Mouse (Mus musculus): Measurements from ENCODE around the gene 4931406C07Rik.

Gene 4931406C07Rik

DNA sequence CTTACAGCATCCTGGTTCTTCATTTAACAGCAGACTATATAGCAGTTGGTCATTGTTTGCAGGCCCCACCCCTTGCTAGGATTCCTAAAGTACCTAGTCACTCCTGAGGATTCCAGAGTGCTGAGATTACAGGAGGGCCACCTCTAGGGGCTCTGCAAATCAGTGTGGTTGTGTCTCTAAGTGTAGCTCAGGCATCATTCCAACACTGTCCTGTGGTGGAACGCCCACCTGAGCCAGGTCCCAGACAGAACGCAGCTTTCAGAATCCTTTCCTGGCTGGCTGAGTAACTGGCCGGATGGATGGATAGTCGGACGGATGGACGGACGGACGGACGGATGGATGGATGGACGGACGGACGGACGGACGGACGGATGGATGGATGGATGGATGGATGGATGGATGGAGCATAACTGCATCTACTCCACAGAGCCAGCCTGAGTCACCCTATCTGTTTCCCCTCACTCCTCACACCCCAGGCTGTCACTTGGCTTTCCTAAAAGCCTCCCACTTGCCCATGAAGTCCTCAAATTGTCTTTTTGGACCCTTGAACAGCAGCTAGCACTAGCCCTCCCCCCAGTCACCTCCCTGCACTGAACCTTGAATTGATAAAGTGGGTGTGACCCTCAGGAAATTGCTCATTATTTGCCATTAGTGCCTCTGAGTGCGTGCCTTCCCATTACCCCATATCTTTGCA lies 67.8 kb downstream of the 4931406C07Rik start:
- DNase-seq (ENCODE audit: low spot score), result no peak

DNA sequence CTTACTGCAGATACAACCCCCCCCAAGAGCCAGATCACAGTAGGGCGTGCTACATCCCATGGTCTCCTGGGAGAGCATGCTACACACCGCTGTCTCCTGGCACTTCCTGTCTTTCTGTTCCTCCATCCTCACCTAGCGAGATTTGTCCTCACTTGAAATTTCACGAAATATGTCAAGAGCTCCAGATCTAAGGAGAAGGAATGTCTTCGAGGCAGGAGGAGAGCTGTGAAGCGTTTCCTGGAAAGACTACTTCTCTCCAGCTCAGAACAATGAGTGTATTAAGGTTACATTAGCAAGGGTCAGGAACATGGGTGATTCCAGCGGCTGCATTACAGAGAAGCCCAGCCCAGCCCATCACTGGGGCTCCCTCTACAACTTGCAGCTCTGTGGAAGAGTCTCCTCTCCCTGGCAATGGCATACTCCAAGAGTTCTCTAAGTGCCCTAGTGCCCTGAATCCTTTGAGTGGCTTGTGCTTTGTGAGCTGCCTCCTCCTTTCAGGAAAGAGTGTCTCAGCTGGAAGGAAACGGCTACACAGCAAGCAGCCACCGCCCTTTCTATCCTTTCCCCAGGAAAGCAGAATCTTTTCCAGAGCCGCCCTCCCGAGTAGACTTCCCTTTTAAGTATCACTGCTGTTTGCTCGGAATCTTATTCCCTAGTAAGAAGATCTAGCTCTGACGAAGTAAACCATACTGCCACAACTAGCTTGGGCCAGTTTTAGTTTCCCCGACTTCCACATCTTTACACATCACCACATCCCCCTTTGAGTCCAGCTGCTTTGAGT lies 68.5 kb downstream of the 4931406C07Rik start:
- DNase-seq (ENCODE audit: low spot score), result no peak

DNA sequence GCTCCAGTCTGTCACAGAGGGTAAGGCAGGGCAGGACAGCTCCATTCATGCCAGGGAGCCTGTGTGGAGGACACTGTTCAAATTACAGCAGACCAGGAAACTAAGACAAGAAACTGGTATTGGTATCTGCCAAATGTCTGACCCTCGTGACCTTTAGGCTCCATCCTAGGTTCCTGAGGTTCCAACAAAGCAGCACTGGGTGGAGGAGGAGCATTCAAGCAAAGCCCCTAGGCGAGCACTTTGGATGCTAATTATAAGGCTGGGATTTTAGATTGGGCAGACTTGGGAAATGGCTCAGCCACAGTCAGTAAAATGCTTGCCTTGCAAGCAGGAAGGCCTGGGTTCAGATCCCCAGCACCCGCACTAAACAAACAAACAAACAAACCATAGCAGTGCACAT lies 70.3 kb downstream of the 4931406C07Rik start:
- DNase-seq (ENCODE audit: low spot score), result no peak

DNA sequence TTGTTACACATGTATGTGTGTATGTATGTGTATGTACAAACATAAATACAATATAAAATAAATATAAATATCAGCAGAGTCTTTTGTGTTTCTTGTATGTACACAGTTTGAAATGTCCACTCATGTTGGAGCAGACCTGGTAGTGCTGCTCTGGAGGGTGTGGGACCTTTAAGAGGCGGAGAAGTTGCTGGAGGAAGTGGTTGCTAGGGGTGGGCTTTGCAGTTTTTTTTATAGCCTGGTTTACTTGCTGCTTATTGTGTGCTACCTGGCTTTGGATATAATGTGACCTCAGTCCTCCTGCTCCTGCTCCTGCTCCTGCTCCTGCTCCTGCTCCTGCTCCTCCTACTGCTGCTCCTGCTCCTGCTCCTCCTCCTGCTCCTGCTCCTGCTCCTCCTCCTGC lies 72.6 kb downstream of the 4931406C07Rik start:
- DNase-seq (ENCODE audit: low spot score), result no peak

Measured in embryo, embryonic 10 days (tissue).